Mouse (Mus musculus): ENCODE data around the gene Apoh.

DNA sequence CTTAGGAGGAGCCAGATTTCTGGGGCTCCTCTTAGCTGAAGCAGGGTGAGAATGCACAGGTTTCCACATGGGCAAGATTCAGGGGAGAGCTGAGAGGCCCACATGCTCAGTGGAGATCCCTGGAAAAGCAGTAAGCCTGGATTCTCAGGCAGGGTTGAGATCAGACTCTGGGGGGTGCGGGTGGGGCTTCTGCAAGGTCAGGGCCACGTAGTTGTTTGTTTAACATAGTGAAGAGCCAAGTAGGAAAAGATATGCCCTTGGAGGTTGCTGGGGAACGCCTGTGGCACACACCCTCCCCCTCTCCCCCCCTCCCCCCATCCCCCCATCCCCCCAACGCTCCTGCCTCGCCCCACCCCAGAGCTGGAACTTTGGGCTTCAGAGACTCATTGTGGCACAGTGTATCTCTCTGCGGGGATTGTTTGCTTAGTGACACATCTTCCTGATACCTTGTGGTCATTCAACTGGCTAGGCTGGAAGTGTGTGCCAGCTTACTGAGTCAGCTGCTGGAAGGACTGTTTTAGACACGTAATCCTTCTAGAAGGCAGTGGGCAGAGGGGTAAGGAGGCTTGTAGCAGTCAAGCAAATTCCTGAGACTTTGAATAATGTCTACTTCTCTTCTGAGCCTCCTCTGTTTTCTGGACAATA, 21.9 kb downstream of the Apoh start:
- TF ChIP-seq CTCF (IDR thresholded peaks at IDR 0.05; ENCODE audit: control insufficient read depth, insufficient read depth, insufficient read length) (no peak), MYOD1 (IDR thresholded peaks at IDR 0.05; ENCODE audit: control insufficient read depth, insufficient read length, low read depth) (peak; percentile 72), USF1 (IDR thresholded peaks at IDR 0.05; ENCODE audit: low read depth) (no peak), MYOG (IDR thresholded peaks at IDR 0.05; ENCODE audit: control insufficient read depth, extremely low read depth, insufficient read length) (no peak)
